Mouse (Mus musculus) CH12.LX (cell line): ENCODE data around the gene Hist1h2bf.
"Not testable (repeated sequence)": the region's sequence is repeated elsewhere in the genome, so short reads cannot be mapped to it uniquely, and the experiment has no call there.

Experiments
- CHD1 ChIP-seq: IDR thresholded peaks from 2 replicates; pipeline ENCODE4 v1.6.1; 2012; ENCODE audit warnings: low read depth, low read length, improper control_type of control experiment, inconsistent platforms
- CTCF ChIP-seq, 2 experiments: IDR thresholded peaks in 1 of 2; conservative IDR thresholded peaks in 1 of 2; 2 replicates each; pipeline ENCODE4 v1.5.1; 2011 to 2012; ENCODE audit warnings: low read depth in 2 of 2, low read length in 2 of 2, improper control_type of control experiment in 1 of 2, inconsistent platforms in 1 of 2, mild to moderate bottlenecking in 1 of 2, moderate library complexity in 1 of 2
- E2F4 ChIP-seq: IDR thresholded peaks from 2 replicates; pipeline ENCODE4 v1.6.1; 2011; ENCODE audit warnings: low read depth, low read length, improper control_type of control experiment; ENCODE audit not compliant: insufficient replicate concordance
- ELF1 ChIP-seq: IDR thresholded peaks from 2 replicates; pipeline ENCODE4 v1.6.1; 2014; ENCODE audit warnings: low read depth, mild to moderate bottlenecking, inconsistent platforms, low read length, improper control_type of control experiment
- IRF4 ChIP-seq: IDR thresholded peaks from 2 replicates; pipeline ENCODE4 v1.6.1; 2014; ENCODE audit warnings: low read depth, mild to moderate bottlenecking, inconsistent platforms, low read length, improper control_type of control experiment
- KAT2A ChIP-seq: IDR thresholded peaks from 2 replicates; pipeline ENCODE4 v1.6.1; 2012; ENCODE audit warnings: low read length, improper control_type of control experiment, inconsistent platforms; ENCODE audit not compliant: insufficient replicate concordance
- MAX ChIP-seq: IDR thresholded peaks from 2 replicates; pipeline ENCODE4 v1.6.1; 2011; ENCODE audit warnings: low read length, improper control_type of control experiment
- MXI1 ChIP-seq: IDR thresholded peaks from 2 replicates; pipeline ENCODE4 v1.6.1; 2011; ENCODE audit warnings: mild to moderate bottlenecking, low read depth, low read length, improper control_type of control experiment
- POLR2A ChIP-seq: IDR thresholded peaks from 2 replicates; pipeline ENCODE4 v1.6.1; 2011; ENCODE audit warnings: low read depth, mild to moderate bottlenecking, improper control_type of control experiment, low read length
- TCF12 ChIP-seq: IDR thresholded peaks from 2 replicates; pipeline ENCODE4 v1.6.1; 2014; ENCODE audit warnings: low read depth, mild to moderate bottlenecking, inconsistent platforms, low read length, improper control_type of control experiment
- ZC3H11A ChIP-seq: IDR thresholded peaks from 2 replicates; pipeline ENCODE4 v1.6.1; 2012; ENCODE audit warnings: low read depth, mild to moderate bottlenecking, inconsistent platforms, low read length, improper control_type of control experiment
- ZKSCAN1 ChIP-seq: IDR thresholded peaks from 2 replicates; pipeline ENCODE4 v1.6.1; 2012; ENCODE audit warnings: low read depth, inconsistent platforms, low read length, improper control_type of control experiment, borderline replicate concordance

DNA sequence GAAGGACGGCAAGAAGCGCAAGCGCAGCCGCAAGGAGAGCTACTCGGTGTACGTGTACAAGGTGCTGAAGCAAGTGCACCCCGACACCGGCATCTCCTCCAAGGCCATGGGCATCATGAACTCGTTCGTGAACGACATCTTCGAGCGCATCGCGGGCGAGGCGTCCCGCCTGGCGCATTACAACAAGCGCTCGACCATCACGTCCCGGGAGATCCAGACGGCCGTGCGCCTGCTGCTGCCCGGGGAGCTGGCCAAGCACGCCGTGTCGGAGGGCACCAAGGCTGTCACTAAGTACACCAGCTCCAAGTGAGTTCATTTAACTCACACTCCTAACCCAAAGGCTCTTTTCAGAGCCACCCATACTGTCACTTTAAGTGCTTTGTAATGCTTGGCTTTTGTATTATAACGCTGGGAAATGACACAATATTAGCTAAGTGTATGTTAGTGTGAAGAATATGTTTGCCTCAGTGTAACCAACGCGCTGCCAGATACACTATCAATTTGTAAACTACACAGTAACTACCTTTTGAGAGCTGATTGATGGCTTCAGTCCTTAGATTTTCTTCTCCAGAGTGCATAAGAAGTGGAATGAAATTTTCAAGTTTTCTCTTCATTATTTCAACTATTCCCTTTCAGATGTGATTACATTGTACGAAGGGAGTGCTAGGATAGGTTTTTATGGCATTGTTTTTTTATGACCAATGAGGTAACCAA lies 2.3 kb downstream of the Hist1h2bf start:
- TF ChIP-seq ZC3H11A; ZKSCAN1; CTCF (conservative IDR thresholded peaks at IDR 0.05 in 1 of 2, IDR thresholded peaks at IDR 0.05 in 1 of 2; ENCODE audit: low read depth in 2 of 2, low read length in 2 of 2); ELF1; TCF12; IRF4; E2F4: not testable (repeated sequence)
- TF ChIP-seq MAX = peak; percentile 43; the same call in 1 of the 2 replicates
- TF ChIP-seq POLR2A = peak; percentile 92
- 0 out of 2 replicates have a peak, but pooled peaks have one; percentile 59 for TF ChIP-seq KAT2A
- peak; percentile 51; the same call in 1 of the 2 replicates for TF ChIP-seq MXI1
- peak; percentile 98 for TF ChIP-seq CHD1
